Mouse (Mus musculus) subcutaneous adipose tissue, adult 2 months (tissue): ENCODE data around the gene Akap6. TPM values are rescaled to one million over a fixed set of nuclear protein-coding genes. Genes with fewer than 3 reads are reported as not detected.

Experiments used
- polyA plus RNA-seq: library from polyadenylated mRNA; depleted of rRNA; stranded (reverse); fragments of >200 nt; gene quantifications from 2 replicates; pipeline ENCODE4 v1.2.3, GENCODE M21; 2012; ENCODE audit warnings: low replicate concordance; rRNA removed

Gene Akap6
- 0.48 and 0.52 TPM in 2 replicates for polyA plus RNA-seq

GRCm38 (mm10) chr12:52699146-52699545 is at the start of gene Akap6:
Gene Akap6 (plus strand): TSS chr12:52699383.

Other genes with a start within 250 kb of the Akap6 start
- gene Arhgap5, start 195.4 kb upstream of the Akap6 start, polyA plus RNA-seq, result 7.2 and 8.2 TPM in 2 replicates